1 mouse cellular context compared by ENCODE assay signal in the genomic region with DNA sequence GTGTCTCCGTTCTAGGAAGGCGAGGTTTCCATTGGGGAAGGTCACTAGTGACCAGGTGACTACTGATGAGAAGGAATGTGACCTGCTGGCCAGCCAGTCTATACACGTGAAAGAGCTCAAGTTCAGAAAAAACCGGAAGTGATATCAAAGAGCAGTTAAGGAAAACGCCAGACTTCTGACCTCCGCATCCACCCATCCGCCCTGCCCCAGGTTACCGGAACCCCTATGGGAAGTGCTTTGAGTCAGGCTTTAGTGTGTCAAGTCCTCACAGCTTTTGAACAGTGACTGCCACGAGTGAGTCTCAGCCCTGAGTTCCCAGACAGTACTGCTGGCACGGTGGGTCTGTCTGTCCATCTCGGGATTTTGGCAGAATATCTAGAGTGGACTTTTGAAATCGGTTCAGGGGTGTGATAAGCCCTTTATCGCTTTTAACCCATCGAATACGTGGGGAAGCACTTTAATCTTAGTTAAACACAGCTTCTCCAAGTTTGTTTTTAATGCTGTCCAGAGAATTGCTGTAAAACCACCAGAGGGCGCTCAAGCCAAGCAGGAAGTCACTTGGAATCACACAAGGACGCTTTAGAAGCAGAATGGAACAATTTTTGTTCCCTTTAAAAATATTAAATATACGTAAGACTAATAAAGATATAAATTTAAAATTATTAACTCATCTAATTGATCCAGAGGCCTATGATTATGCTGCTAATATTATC.
TF ChIP-seq lines count a peak whose summit lies in the region.

No protein-coding gene starts in this region.

TF ChIP-seq in MEL, 35 proteins besides CTCF, POLR2A, EP300 and RAD21 (continued from another document):
- TF ChIP-seq ELF1 (IDR thresholded peaks at IDR 0.05; ENCODE audit: low read depth, low read length) (peak; percentile 60; the same call in 1 of the 2 replicates), SMC3 (IDR thresholded peaks at IDR 0.05; ENCODE audit: low read depth, low read length) (peak; percentile 67), ZMIZ1 (IDR thresholded peaks at IDR 0.05; ENCODE audit: low read depth, low read length) (no peak), USF2 (IDR thresholded peaks at IDR 0.05; ENCODE audit: borderline replicate concordance in 1 of 2, insufficient read depth in 1 of 2, low read depth in 1 of 2, low read length in 2 of 2) (no peak), MAFK (IDR thresholded peaks at IDR 0.05; ENCODE audit: borderline replicate concordance, low read depth, low read length) (no peak), MAX (IDR thresholded peaks at IDR 0.05; ENCODE audit: low read length) (no peak), KAT2A (conservative IDR thresholded peaks at IDR 0.05; ENCODE audit: low read depth, low read length) (no peak), ZNF384 (IDR thresholded peaks at IDR 0.05; ENCODE audit: low read depth, low read length) (no peak), CHD1 (IDR thresholded peaks at IDR 0.05; ENCODE audit: low read depth, low read length) (no peak), UBTF (IDR thresholded peaks at IDR 0.05; ENCODE audit: borderline replicate concordance, insufficient read depth, low read depth, low read length) (no peak), GABPA (IDR thresholded peaks at IDR 0.05; ENCODE audit: low read depth, low read length) (no peak), NRF1 (IDR thresholded peaks at IDR 0.05; ENCODE audit: insufficient read depth, low read depth, low read length, poor library complexity, severe bottlenecking) (no peak), POLR2AphosphoS2 (IDR thresholded peaks at IDR 0.05; ENCODE audit: low read length) (no peak), TBP (IDR thresholded peaks at IDR 0.05; ENCODE audit: low read depth, low read length) (0 out of 2 replicates have a peak, but pooled peaks have one; percentile 16), MEF2A (IDR thresholded peaks at IDR 0.05; ENCODE audit: extremely low read depth, insufficient replicate concordance, low read depth, low read length, poor library complexity, severe bottlenecking) (no peak), BHLHE40 (IDR thresholded peaks at IDR 0.05; ENCODE audit: borderline replicate concordance, low read depth, low read length) (no peak), JUND (IDR thresholded peaks at IDR 0.05; ENCODE audit: low read depth, low read length) (no peak)
